Mouse (Mus musculus): Measurements from ENCODE around the gene Nrxn2.

Gene Nrxn2

DNA sequence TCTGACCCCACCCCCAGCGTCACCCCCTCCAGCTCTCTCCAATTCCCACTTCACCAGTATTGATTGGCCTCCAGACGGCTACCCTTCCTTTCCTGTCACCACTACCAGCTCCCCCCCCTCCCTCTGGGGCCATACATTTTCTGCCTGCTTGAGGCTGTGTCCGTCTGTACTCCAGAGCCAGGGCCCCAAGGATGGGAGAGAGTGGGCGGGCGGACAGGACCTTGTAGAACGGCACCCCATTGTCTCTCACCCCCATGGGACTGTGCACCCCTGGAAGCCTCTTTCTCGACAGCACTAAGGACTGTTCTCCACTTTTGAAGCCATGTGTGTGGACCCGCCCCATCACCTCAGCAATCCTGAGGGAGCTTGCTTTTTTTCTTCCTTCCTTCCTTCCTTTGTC lies 77.2 kb downstream of the Nrxn2 start:
- no peak for DNase-seq

DNA sequence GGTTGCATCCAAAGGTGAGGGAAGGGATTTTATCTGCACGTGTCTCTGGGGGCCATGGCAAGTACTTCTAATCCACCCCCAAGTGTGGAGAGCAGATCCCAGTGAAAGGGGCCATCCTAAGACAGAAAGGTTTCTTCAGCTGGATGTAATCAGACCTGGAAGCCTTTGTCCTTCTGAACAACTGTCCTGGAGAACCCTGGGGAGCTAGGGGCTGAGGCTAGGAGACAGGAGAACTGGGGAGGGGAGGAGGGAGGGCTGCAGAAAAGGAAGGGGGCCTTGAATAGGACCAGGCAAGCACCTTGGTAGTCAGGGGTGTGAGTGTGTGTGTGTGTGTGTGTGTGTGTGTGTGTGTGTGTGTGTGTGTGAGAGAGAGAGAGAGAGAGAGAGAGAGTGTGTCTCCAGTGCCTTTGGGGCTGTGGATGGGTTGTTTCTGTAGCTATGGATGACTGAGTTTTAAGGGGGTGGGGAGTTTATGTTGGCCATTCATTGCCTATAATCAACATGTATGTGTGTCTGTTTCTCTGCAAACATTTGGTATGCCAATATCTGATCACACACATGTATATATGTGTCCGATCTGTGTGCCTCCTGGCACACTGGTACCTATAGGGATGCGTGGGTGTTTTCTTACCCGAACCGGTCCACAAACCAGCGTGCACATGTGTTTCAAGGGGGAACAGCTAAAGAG lies 78.1 kb downstream of the Nrxn2 start:
- DNase-seq = no peak

DNA sequence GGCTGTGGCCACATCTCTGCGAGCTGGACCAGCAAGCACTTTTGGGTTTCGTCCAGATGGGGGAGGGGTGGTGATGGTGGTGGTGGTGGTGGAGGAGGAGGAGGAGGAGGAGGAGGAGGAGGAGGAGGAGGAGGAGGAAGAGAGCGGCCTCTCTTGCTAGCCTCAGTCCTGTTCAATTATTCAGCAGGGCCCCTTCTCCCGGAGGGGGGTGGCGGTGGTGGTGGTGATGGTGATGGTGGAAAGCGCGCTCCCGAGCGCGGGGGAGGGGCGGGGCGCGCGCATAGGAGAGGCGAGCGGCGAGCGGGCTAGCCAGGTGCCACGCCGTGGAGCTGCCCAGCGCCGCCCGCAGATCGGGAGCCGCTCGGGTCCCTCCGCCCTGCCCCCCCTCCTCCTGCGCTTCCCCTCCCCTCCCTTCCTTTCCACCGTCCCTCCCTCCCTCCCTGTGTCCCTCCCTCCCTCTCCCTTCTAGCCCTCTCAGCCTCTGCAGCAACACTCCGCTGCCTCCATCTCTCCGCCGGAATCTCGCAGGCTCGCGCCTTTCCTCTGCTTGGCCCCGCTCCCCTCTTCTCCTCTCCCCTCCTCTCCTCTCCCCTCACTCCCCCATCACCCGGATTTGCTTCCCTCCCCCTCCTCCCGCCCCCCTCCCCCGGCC lies 78.7 kb downstream of the Nrxn2 start:
- peak; percentile 64 for DNase-seq

DNA sequence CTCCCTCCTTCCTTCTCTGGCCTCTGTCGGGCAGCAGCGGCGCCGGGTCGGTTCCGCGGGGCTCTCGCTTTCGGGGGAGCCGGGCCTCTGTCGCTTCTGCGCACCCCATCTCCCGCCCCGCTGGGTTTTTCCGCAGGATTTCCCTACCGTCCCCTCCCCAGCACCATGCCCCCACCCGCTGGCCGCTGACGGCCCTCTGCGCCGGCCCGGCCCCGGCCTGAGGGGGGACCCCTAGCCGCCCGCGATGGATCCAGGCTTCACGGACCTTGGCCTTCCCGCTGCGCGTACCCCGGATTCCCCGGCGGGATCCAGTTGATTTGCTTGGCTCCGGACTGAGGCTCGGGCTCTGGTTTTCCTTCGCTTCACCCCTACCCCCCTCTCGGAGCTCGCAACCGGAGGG lies 79.3 kb downstream of the Nrxn2 start:
- peak; percentile 50 for DNase-seq

DNA sequence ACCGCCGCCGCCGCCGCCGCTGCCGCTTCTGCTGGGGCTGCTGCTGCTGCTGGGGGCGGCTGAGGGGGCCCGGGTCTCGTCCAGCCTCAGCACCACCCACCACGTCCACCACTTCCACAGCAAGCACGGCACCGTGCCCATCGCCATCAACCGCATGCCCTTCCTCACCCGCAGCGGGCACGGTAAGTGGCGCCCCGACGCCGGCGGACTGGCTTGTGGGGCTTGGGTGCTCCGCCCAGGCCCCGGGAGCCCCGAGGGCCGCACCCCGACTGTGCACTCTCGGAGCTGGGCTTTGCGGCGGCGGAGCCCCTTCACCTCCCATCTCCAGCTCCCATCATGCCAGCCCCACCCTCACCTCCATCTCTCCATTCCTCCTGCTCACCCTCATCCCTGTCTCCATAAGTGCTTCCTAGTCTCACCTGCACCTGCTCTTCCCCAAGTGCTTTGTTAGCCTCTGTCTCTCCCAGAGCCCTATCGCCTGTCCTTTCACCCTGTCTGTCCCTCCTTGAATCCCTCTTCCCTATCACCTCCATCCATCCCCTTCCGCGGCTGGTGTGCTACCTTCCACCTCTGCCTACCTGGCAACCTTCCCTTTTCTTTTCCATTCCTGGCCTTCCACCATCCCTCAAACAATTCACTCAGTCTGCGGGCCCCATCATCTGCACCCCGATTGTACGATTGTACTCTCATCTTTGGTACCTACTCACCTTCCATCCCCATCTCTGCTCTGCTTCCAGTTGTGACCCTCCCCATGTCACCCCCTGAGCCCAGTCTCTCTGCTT lies 80.0 kb downstream of the Nrxn2 start:
- DNase-seq = no peak

DNA sequence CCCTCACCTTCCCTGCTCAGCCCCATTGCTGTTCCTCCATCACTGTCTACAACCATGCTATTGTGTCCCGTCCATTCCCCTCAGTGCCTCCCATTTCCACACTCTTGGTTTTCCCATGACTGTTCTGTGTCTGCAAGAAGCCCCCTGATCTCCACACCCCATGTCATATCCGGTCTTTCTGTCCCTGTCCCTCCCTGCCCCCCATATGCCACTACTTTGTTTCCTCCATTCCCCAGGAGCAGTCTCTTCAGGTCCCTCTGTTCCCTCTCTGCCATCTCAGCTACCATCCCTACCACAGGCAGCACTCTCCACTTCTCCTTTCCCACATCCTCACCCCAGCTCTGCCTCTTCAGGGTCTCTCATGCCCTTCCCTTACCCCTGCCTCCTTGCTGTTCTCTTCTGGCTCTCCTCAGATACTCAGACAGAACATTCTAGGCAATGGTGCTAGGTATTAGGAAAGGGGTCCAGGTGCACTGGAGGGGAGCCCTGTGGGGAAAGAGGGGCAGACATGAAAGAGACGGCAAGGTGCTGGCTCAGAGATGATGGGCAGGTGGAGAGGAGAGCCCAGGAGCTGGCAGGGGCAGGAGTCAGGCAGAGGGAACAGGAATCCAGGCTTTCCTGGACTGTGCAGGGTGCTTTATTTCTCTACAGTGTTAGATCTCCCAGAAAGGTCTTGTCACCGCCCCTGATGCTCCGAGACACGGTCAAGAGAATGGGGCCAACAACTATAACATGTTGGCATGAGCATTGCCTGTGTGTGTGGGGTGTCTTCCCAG lies 81.5 kb downstream of the Nrxn2 start:
- DNase-seq = no peak

DNA sequence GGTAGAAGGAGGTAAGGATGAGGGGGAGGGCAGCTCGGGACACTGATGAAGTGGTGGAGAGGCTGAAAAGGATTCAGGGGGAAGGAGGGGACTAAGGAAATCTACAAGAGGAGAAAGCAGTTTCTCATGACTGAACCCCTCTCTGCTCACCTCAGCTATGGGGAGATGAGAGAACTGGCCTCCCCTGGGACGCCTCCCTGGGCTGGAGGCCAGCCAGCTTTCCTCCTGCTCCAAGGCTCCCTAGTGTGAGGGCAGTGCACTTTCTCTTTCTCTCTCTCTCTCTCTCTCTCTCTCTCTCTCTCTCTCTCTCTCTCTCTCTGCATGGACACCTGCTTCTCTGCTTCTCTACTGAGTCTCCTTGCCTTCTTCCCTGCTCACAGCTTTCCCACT lies 82.1 kb downstream of the Nrxn2 start:
- DNase-seq = no peak

DNA sequence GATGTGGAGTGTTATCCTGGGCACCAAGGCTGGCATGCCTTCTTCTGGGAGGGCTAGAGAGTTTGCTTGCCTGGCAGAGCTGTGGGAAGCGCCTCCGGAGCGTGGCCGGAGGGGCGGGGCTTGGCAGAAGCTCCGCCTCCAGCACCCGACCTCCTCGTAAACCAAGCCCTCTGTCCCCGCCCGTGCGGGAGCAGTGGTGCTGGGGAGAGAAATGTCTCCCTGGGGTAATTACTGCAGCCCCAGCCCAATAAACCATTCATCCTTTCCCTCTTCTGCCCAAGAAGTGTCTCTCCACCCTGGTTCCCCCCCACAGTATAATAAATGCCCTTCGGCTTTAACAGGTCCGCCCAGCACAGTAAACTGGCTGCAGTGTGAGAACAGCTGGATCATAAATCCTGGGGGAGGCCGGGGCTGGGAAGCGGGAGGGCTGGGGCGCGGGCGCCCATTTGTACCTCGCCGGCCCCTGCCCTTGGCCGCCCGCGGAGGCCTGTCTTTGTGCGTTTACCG lies 83.6 kb downstream of the Nrxn2 start:
- peak; percentile 73 for DNase-seq

DNA sequence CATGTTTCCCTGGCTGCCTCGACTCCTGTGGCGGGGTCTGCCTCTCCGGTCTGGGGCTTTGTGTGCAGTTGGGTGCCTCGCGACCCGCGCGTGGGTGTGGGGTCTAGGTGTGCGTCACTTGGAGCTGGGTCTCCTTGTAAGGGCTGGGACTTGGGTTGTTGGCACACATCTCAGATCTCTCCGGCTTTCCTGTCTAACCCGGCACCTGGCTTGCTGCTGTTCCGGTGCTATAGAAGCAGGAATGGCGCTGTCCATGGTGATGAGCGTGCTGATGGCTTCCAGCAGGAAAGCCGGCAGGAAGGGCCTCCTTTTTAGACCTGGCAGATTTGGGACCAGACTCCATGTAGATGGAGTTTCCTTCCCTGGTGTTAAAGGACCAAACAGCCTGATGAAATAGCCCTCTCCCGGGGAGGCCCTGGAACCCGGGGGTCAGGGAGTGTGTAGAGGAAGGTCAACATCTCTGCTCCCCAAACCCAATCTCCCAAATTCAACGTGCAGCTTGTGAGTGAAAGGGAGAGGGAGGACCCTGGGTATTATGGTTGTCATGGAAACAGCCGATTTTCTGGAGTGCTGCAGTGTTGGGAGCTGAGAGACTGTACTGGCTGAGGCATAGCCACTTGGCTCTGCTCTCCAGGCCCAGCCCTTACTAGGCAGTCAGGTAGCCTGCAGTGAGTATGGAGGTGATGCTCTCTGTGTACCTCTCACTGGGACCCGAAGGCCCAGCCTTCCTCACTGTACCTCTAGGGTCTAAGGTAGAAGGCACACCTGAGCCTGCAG lies 84.2 kb downstream of the Nrxn2 start:
- DNase-seq = peak; percentile 89

DNA sequence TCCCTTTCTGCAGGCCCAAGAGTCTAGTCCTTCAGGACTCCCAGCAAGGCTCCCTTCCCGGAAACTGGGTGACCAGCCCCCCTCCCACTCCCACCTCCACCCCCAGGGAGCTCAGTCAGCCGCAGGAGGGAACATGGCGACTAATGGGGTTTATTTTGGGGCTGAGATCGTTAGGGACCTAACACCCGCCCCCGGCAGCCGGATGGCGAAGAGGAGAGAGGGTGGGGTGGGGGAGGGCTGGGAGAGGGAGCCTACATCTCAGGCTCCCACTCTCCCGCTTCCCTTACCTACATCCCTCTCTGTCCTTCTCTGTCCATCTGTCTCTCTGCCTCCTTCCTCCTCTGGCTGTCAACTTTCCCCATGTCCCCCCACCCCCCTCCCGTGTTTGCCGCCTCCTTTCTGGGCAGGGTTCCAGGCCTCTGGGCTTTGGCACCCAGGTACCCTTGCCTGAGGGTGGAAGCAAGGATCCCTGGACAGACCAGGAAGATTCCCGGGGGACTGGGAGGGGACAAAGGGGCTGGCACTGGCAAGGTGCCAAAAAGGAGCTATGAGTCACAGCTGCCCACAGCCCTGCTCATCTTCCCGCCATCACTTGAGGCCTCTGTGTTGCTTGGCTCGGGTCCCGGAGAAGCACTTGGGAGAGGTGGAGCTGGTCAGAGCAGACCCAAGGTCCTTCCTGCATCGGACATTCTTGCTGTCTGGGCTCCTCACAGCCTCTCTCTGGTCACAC lies 85.6 kb downstream of the Nrxn2 start:
- peak; percentile 65 for DNase-seq

DNA sequence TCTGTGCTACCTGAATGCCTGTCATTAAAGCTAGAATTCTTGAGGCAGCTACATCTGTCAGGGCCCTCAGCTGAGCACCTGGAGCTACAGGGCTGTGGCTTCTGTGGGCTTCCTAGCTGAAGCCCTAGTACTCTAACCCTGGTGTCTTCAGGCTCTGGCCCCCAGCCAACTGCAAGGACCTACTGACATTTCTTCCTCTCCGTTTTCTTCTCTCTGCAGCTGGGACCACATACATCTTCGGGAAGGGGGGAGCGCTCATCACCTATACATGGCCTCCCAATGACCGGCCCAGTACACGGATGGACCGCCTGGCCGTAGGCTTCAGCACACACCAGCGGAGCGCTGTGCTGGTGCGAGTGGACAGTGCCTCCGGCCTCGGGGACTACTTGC lies 86.1 kb downstream of the Nrxn2 start:
- no peak for DNase-seq

DNA sequence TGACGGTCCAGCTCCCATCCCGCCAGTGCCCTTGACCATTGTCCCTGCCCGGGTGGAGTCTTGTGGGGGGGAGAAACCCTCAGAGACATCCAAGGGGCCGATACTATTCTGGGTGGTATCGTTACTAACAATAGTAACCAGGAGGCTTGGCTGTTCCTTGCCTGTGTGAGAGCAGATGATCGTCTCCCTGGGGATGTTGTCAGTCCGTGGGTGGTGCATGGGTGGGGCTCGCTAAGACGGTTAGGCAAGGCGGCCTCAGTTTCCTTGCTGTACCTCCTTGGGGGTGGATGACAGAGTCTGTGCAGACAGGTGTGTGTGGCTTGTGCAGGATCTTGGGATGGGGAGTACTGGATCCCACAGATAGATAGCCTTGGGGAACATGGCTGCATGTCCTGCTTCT lies 88.9 kb downstream of the Nrxn2 start:
- no peak for DNase-seq

DNA sequence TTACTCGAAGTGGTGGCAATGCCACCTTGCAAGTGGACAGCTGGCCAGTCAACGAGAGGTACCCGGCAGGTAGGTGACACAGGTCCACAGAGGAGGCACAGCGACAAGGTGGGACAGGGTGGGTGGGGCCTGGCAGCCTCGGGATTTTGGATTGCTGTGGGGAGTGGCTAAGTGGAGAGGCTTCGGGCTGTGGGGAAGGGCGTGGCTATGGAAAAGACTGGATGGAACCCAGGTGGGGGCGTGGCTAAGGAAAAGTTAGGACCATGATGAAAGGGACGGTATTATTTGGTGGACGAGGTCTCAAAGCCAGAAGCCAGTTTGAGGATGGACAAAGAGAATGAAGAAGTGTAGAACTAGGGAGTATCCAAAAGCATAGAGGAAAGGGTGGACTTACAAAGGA lies 91.3 kb downstream of the Nrxn2 start:
- no peak for DNase-seq

DNA sequence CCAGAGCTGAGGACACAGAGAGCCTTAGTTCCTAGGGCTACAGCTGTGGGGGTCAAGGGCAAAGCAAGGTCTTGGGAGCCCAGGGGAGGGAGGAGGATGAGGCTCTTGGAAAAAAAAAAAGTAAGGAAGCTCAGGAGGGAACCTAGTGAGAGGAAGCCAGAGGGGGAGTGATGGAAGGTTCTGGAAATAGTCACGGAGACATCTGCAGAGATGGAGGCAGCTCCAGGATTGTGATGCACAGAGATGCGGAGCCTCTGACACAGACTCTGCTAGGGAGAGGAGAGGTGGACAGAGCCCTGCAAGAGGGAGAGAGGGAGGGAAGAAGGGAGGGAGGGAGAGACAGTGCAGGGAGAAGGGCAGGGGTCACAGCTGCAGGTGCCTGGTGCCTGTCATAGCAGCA lies 92.0 kb downstream of the Nrxn2 start:
- DNase-seq = no peak

DNA sequence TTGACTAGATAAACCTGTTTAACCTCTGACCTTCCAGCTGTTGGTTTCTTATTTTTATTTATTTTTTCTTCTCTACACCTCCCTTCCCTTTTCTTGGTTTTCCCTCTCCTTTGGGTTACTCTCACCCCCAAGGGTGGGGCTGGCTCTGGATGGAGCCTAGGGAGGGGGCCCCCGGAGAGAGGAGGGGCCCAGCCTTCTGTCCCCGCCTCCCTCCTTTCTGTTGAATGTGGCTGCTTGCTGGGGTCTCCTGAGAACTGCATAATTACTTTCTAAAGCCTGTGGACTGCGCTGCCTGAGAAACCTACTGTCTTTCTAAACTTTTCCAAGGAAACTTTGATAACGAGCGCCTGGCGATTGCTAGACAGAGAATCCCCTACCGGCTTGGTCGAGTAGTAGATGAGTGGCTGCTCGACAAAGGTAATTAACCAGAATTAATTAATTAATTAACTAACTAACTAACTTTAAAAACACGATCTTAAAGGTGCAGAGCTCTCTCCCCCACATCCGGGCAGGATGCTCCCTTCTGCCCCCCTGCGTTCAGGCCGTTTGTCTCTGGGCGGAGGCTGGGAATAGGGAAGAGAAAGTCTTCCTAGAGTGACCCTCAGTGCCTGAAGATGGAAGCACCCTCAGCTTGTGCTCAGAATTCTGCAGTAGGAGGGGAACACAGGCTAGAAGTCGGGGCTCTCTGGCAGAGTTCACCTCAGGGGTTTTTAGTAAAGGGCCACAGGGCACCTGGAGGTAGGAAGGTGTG lies 95.0 kb downstream of the Nrxn2 start:
- no peak for DNase-seq

DNA sequence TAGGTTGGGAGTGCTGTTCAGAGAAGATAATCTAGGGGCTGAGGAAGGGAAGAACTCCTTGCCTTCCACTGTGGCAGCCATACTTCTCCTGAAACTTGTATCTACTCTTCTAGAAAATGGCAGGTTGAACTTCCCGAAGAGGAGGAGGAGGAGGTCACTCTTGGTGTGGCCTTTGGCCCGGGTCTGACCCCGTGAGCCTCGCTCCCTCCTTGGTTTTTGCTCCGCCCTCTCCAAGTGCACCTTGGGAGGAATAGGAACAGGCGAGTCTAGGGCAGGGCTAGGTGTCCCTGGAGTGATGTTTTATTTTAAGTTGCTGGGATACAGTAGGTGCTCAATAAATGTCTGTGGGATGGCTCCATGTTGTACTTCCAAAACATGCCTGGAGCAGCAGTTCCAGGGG lies 96.4 kb downstream of the Nrxn2 start:
- no peak for DNase-seq

DNA sequence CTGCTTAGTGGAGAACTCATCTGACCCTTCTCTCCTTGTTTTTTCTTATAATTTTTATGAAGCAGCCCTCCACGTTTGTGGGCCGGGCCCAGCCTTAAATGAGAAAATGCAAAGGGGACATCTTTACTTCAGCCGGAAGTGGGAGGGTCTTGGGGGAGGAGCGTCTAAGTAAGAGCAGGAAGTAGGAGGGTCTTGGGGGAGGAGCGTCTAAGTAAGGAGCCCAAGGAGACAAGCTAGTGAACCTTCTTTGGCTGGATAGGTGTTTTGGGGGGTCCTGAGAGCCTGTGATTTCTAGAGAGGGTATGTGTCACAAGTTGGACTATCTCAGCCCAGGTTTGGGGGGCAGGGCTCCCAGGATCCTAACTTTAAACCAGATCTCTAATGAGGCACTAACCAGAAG lies 96.9 kb downstream of the Nrxn2 start:
- no peak for DNase-seq

DNA sequence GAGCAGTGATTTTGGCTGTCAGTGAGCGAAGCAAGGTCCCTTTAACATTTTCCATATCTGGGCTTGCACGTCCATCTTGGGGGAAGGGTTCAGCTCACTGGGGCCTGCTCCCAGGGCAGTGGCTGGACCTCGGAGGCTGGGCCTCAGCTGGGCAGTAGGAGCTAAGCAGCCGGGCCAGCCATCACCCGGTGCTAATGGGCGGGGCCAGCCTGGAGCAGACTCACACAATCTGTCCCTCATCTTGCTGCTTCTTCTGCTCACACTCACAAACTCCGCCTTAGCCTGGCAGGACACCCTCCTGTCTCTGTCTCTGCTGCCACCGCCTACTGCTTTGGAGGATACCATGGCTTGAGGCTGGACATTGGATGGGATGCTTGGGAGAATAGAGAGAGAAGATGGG lies 97.6 kb downstream of the Nrxn2 start:
- no peak for DNase-seq

DNA sequence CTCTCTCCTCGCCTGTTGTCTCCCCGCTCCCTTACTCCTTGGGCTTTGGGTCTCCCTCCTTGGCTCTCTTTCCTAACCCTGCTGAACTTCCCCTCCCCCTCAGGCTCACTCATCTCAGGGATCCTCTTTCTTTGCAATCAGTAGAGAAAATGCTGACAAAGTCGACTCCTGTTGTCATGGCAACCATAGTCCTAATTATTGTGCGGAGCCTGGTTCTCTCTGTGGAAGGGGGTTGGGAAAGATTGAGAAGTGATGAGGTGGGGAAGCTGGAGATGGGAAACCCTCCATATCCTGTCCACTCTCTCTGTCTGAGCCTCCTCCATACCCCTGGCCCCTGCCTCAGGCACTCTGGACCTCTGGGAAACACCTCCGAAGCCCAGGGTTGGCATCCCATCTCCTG lies 100.1 kb downstream of the Nrxn2 start:
- DNase-seq = no peak

DNA sequence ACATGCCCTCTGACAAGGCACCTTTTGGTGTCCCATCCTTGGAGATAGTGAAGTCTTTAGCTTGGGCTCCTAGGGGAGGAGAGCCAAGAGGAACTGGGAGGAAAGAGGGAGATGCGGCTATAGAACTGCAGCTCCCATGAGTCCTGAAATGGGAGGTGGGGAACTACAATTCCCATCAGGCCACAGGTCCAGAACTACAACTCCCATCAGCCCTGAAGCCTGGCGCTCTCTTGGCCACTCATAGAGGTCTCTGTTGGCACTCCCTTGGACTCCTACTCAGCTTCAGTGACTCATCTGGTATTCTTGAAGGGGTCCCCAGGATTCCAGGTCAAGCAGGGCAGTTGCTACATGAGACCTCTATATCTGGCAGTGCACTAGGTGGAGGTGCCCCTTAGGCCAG lies 101.0 kb downstream of the Nrxn2 start:
- DNase-seq = no peak

DNA sequence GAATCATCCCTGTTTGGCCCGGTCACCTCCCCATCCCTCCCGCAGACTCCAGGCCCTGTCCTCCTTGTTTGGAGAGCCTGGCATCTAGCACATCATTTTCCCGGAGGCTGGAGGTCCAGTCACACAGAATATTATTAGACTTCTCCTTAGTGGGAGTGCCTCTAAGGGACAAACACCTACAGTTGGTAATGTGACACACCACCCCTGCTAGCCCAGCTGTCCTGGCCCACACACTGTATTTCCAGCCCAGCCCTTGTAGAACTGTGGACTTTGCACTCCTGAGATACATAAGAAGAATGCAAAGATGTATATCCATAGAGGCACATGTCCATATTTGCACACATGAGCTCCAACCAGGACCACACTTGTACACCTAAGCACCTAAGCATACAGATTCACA lies 103.1 kb downstream of the Nrxn2 start:
- no peak for DNase-seq

Data from kidney, postnatal 10 days (tissue).